Mouse (Mus musculus) ES-Bruce4 (cell line): Measurements from ENCODE around the gene Rsph1. TPM values are rescaled to one million over a fixed set of nuclear protein-coding genes. Genes with fewer than 3 reads are reported as not detected.

Experiments
- H3K27ac ChIP-seq: 2 replicates; pipeline ENCODE4 v1.5.1; 2012; ENCODE audit warnings: low read length, inconsistent platforms; ENCODE audit not compliant: insufficient read depth
- H3K27me3 ChIP-seq: 2 replicates; pipeline ENCODE4 v1.6.1; 2012; ENCODE audit warnings: mild to moderate bottlenecking, low read length, inconsistent platforms; ENCODE audit not compliant: control insufficient read depth, poor library complexity, insufficient read depth, severe bottlenecking
- H3K36me3 ChIP-seq: 2 replicates; pipeline ENCODE4 v1.6.1; 2012; ENCODE audit warnings: inconsistent platforms, mild to moderate bottlenecking, low read length, moderate library complexity; ENCODE audit not compliant: control insufficient read depth, poor library complexity, insufficient read depth, severe bottlenecking
- H3K4me1 ChIP-seq: one replicate; pipeline ENCODE4 v1.8.1; 2011; ENCODE audit warnings: low read length; ENCODE audit not compliant: control insufficient read depth, insufficient read depth
- H3K4me3 ChIP-seq: 2 replicates; pipeline ENCODE4 v1.5.1; 2011; ENCODE audit warnings: low read depth, mild to moderate bottlenecking, low read length
- H3K9ac ChIP-seq: 2 replicates; pipeline ENCODE4 v1.6.1; 2012; ENCODE audit warnings: low read depth, mild to moderate bottlenecking, inconsistent platforms; ENCODE audit not compliant: poor library complexity, severe bottlenecking
- H3K9me3 ChIP-seq: replicated peaks from 2 replicates; pipeline ENCODE4 v1.6.1; 2012; ENCODE audit warnings: mild to moderate bottlenecking, low read length, inconsistent platforms; ENCODE audit not compliant: control insufficient read depth, poor library complexity, insufficient read depth, severe bottlenecking
- CTCF ChIP-seq: IDR thresholded peaks from one replicate; pipeline ENCODE4 v1.8.1; 2011; ENCODE audit warnings: low read depth, low read length
- EP300 ChIP-seq: IDR thresholded peaks from 2 replicates; pipeline ENCODE4 v1.6.1; 2011; ENCODE audit warnings: low read depth, low read length; ENCODE audit not compliant: insufficient read depth
- POLR2A ChIP-seq: IDR thresholded peaks from one replicate; pipeline ENCODE4 v1.8.1; 2011; ENCODE audit warnings: low read length; ENCODE audit not compliant: insufficient read depth
- polyA plus RNA-seq: library from polyadenylated mRNA; stranded (reverse); fragments of >200 nt; gene quantifications from 2 replicates; pipeline ENCODE4 v1.2.4, GENCODE M21; 2011; ENCODE audit warnings: low read depth; ENCODE audit not compliant: missing spikeins, insufficient read depth, insufficient read length

The Rsph1 gene
- polyA plus RNA-seq, 1 experiment: 11.5 TPM

- Histone ChIP-seq H3K9me3 (no peaks in the 10 kb centered on the region), H3K27me3 (no peaks in the 10 kb centered on the region), H3K36me3 (no peaks in the 10 kb centered on the region), H3K27ac (no peak overlapping the region), H3K4me3 (no peak overlapping the region), H3K9ac (no peak overlapping the region), H3K4me1 (no peaks in the 10 kb centered on the region)
- no peak for TF ChIP-seq CTCF
- no peak for TF ChIP-seq POLR2A
- no peak for TF ChIP-seq EP300
Observed at GRCm38 (mm10) chr17:31223835-31224234, 53.3 kb downstream of the Rsph1 start.

- no peak overlapping the region for H3K9ac ChIP-seq
- no peaks in the 10 kb centered on the region for H3K36me3 ChIP-seq
- no peaks in the 10 kb centered on the region for H3K4me1 ChIP-seq
- TF ChIP-seq EP300: no peak
- no peak for TF ChIP-seq POLR2A
- no peak for TF ChIP-seq CTCF
- H3K27me3 ChIP-seq: no peaks in the 10 kb centered on the region
- H3K9me3 ChIP-seq: no peaks in the 10 kb centered on the region
- no peak overlapping the region for H3K4me3 ChIP-seq
- H3K27ac ChIP-seq: no peak overlapping the region
Observed at GRCm38 (mm10) chr17:31222810-31223310, 54.3 kb downstream of the Rsph1 start.

GRCm38 (mm10) chr17:31216068-31216955 is 60.9 kb downstream of the Rsph1 start:
- H3K9ac ChIP-seq: no peak overlapping the region
- no peaks in the 10 kb centered on the region for H3K36me3 ChIP-seq
- TF ChIP-seq POLR2A (no peak), EP300 (no peak), CTCF (no peak)
- H3K9me3 ChIP-seq: no peaks in the 10 kb centered on the region
- peaks cover 1% of the 10 kb centered on the region for H3K4me1 ChIP-seq
- no peak overlapping the region for H3K27ac ChIP-seq
- no peaks in the 10 kb centered on the region for H3K27me3 ChIP-seq
- no peak overlapping the region for H3K4me3 ChIP-seq

- TF ChIP-seq CTCF (no peak), POLR2A (peak; percentile 74), EP300 (no peak)
- H3K9ac ChIP-seq: no peak overlapping the region
- H3K36me3 ChIP-seq: no peaks in the 10 kb centered on the region
- no peak overlapping the region for H3K27ac ChIP-seq
- H3K4me1 ChIP-seq: peaks cover 1% of the 10 kb centered on the region
- H3K4me3 ChIP-seq: peak overlapping the region; percentile 77
- H3K27me3 ChIP-seq: no peaks in the 10 kb centered on the region
- H3K9me3 ChIP-seq: no peaks in the 10 kb centered on the region
Observed at GRCm38 (mm10) chr17:31211881-31212280, 65.3 kb downstream of the Rsph1 start.

- no peaks in the 10 kb centered on the region for H3K9me3 ChIP-seq
- no peaks in the 10 kb centered on the region for H3K4me1 ChIP-seq
Observed at GRCm38 (mm10) chr17:31210299-31210698, 66.9 kb downstream of the Rsph1 start.

GRCm38 (mm10) chr17:31209376-31209930 is 67.7 kb downstream of the Rsph1 start:
- H3K36me3 ChIP-seq: no peaks in the 10 kb centered on the region
- no peak overlapping the region for H3K4me3 ChIP-seq
- H3K9ac ChIP-seq: no peak overlapping the region
- H3K4me1 ChIP-seq: no peaks in the 10 kb centered on the region
- TF ChIP-seq POLR2A (no peak), CTCF (no peak), EP300 (no peak)
- no peaks in the 10 kb centered on the region for H3K27me3 ChIP-seq
- H3K27ac ChIP-seq: no peak overlapping the region
- H3K9me3 ChIP-seq: no peaks in the 10 kb centered on the region

More at GRCm38 (mm10) chr17:31210299-31210698, 66.9 kb downstream of the Rsph1 start:
- Histone ChIP-seq H3K9ac (no peak overlapping the region), H3K4me3 (no peak overlapping the region), H3K27ac (no peak overlapping the region), H3K36me3 (no peaks in the 10 kb centered on the region), H3K27me3 (no peaks in the 10 kb centered on the region)
- no peak for TF ChIP-seq CTCF
